Mouse (Mus musculus) embryo, embryonic 11.5 days (tissue): Measurements from ENCODE around the gene Apom.

Experiments used
- DNase-seq: peaks from one replicate; pipeline ENCODE4 v3.0.0-alpha.2; 2012; ENCODE audit warnings: low read depth, low spot score

Gene Apom

GRCm38 (mm10) chr17:35131500-35132173, at the start of gene Apom:
Apom (minus strand) TSS chr17:35132050.
- no peak for DNase-seq

GRCm38 (mm10) chr17:35180093-35180492, 48.2 kb upstream of the Apom start:
- DNase-seq: no peak

- DNase-seq: no peak
Measured at GRCm38 (mm10) chr17:35178528-35178927, 46.7 kb upstream of the Apom start.

DNA sequence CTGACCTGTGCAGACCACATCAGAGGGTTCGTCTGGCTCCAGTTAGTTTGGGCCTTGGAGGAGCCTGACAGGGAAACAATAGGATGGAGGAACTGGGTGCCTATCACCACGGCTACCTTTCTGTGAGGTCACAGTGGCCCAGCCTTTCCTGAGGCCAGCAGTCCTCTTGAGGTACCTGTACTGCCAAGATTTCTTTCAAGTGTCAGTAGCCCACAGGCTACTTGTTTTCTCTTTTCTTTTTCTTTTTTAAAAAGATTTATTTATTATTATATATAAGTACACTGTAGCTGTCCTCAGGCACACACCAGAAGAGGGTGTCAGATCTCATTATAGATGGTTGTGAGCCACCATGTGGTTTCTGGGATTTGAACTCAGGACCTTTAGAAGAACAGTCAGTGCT, 44.1 kb upstream of the Apom start, which contains the start of gene Aif1:
Gene Aif1, minus strand, starts transcription at position 101 of the 400 bp plus-strand sequence.
- DNase-seq: no peak

DNA sequence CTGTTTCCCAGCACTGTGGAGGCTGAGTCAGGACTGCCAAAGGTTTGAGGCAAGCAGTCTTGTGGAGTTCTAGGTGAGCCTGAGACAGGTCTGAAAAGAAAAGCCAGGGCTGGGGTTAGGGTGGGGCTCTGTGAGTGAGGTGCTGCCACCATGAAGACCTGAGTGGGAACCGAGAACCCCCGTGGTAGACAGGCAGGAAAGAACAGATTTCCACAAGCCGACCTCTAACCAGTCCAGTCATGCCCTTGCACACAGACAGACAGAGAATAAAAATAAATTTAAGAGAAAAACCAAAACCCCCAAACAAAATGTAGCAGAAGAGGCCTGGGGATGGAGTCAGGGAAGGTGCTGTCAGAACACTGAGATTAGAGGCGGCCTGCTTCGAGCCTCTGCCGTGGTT, 43.5 kb upstream of the Apom start:
- no peak for DNase-seq

DNA sequence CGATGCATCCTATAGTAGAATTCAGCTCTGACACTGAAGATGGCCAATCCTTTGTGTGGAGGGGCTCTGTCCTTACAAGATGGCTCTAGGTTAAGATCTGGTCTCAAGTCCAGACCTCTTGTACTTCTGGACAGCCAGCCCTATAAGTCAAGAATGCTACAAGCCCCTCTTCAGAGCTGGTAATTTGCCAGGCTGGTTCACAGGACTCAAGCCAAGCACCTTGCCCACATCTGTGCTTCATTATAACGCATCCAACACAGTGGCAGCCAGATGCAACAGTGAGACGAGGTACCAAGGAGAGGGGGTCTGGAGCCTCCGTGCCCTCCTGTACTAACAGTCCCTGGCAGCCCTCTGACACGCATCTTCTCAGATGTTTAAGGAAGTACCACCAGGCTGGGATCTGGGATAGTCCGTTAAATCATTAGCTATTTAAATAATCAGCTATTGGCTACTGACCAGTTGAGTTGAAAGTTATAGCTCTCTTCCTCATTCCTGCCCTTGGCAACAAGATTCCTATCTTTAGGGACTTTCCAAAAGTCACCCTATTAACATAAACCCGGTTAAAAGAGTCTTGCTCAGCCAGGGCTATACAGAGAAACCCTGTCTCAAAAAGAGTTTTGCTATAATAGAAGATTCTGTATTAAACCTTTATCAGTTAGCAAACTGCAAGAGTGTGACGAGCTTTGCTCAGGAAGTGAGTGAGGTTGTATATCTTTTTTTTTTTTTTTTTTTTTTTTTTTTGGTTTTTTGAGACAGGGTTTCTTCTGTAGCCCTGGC, 42.5 kb upstream of the Apom start:
- DNase-seq: no peak

- no peak for DNase-seq
Measured at GRCm38 (mm10) chr17:35173329-35173728, 41.5 kb upstream of the Apom start.

GRCm38 (mm10) chr17:35172445-35173234, 40.8 kb upstream of the Apom start:
- no peak for DNase-seq

GRCm38 (mm10) chr17:35168541-35169207, 36.8 kb upstream of the Apom start:
- DNase-seq: no peak

DNA sequence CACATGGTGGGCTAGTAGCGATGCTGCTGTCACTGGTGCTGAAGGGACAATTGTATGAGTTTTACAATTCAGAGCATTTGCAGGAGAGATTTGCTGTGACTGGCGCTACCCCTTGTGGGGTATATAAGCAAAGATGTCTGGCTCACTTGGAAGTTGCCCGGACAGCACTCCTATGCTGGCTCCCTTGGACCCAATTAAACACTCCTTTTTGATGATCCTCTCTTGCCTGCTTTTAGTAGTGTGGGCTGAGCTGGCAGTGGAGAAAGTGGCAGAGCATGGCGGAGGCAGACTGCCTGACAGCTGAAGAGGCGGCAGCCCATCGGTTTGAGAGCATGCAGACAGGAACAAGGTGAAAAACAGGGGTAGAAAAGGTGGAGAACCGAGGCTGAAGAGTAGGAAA, 35.9 kb upstream of the Apom start:
- no peak for DNase-seq

GRCm38 (mm10) chr17:35166352-35167035, 34.6 kb upstream of the Apom start:
- DNase-seq: peak; percentile 64

GRCm38 (mm10) chr17:35165451-35166155, 33.8 kb upstream of the Apom start:
- no peak for DNase-seq

- DNase-seq: peak; percentile 98
Measured at GRCm38 (mm10) chr17:35164568-35165450, 33.0 kb upstream of the Apom start, which contains the start of gene Prrc2a. Prrc2a (minus strand) TSS chr17:35164897.

- DNase-seq: no peak
Measured at GRCm38 (mm10) chr17:35164218-35164567, 32.3 kb upstream of the Apom start.

GRCm38 (mm10) chr17:35163326-35164081, 31.7 kb upstream of the Apom start:
- no peak for DNase-seq

GRCm38 (mm10) chr17:35162730-35163129, 30.9 kb upstream of the Apom start:
- no peak for DNase-seq

DNA sequence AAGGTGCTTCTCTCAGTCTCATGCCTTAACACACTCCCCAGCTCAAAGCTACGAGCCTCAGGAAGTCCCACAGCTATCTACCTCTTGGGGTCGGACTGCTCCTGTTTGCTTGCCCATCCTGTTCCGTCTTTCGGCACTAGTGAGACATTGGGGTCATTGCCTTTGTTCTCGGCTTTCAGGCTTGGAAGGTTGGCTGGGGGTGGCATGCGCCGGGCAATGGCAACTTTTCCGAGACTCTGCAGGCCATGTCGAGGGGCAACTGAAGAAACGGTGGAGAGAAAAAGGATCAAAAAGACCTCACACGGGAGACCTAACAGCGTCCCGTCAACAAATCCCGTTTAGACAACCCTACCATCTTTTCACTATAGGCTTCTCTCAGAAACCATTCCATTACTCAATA, 30.3 kb upstream of the Apom start:
- no peak for DNase-seq

- DNase-seq: no peak
Measured at GRCm38 (mm10) chr17:35161421-35161820, 29.6 kb upstream of the Apom start.

DNA sequence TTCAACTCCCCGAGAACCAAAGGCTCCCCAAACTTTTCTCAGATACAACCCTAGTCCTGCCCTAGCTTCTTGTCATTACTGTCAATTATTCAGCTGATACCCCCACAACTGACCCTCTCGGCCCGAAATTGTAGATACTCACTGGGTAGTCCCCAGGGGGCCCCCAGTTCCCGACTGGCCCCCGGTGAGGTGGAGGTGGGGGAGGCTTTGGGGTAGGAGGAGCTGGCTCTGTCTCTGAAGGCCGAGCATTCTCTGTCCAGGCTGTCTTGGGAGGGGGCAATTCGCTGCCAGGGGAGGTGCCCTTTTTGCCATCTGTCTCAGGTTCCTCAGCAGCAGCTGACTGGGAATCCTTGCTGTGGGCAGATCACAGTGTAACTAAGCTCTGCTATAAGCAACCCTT, 27.8 kb upstream of the Apom start:
- DNase-seq: no peak
